Mouse (Mus musculus) Muller cell, postnatal 12 days (primary cell): Measurements from ENCODE around the gene Golga4.
A peak's percentile ranks its signal among the peaks of the same experiment; 100 is the strongest.

Experiments
- DNase-seq: peaks from one replicate; pipeline ENCODE4 v3.0.0-alpha.2; 2015; ENCODE audit errors: inconsistent ontology term

Golga4 gene

DNA sequence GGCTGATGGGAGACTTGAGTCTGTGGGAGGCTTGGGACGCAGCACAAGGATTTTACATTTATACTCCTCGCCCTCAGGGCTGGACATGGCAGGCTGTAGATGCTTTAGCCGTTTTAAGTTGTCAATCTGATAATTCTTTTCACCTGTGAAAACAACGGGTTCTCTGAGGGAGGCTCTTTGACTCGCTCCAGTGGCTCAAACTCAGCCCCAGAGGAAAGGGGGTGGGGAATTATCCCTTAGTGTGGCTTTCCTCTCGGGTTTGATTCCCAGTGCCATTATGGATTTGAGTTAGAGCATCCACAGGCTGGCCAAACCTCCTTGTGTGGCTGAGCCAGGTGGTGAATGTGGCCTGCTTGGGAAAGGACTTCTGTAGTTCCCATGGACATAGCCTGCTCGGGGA is 118.1 kb downstream of the Golga4 start:
- no peak for DNase-seq

DNA sequence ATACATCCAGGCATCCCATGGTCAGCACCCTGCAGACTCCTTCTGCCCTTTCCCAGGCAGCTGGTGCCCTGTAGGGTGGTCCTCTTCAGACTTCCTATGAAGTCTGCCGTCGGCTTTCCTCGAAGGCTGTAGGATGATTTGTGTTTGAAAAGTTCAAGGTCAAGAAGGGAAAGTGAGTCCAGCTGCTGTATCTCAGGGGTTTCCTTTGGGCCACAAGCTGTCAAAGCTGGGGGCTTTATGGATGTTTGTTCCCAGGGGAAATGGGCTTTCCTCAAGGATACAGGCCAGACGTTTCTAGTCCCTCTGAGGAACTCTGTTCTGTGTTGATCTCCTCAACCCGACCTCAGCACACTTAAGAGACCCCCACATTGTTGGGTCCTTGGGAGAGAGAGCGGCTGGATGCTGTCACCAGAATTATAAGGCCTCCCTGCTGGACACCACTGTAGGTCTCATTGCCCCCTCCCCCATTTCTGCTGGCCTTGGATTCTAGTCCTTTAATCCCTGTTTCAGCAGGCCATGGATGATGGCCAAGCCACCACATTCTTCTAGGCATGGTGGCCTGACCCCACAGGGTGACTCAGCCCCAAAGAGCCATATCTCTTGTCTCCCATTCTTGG is 123.8 kb downstream of the Golga4 start:
- DNase-seq, result peak; percentile 72
